Mouse (Mus musculus) splenic B cell, adult 2 months (primary cell): ENCODE measurements at regions not wholly inside any gene's neighbourhood (a gene's known extent, or its start where the extent isn't known, plus 50 kb on each side); places are given as distances from the start of the nearest gene placed in this dataset.

Experiments used
- DNase-seq: peaks from one replicate; pipeline ENCODE4 v3.0.0-alpha.2; 2011; ENCODE audit warnings: low read depth, low spot score
- H3K27me3 ChIP-seq: 2 replicates; pipeline ENCODE4 v1.6.1; 2012; ENCODE audit warnings: mild to moderate bottlenecking, low read length, moderate library complexity, mixed read lengths; ENCODE audit not compliant: control insufficient read depth, poor library complexity, insufficient read depth, severe bottlenecking
- H3K36me3 ChIP-seq: 2 replicates; pipeline ENCODE4 v1.6.1; 2012; ENCODE audit warnings: mild to moderate bottlenecking, low read length, moderate library complexity, mixed read lengths; ENCODE audit not compliant: control insufficient read depth, poor library complexity, insufficient read depth, severe bottlenecking

GRCm38 (mm10) chr3:143594676-143595075 lies 610.3 kb downstream of the Lmo4 start:
- no peaks in the 10 kb centered on the region for H3K36me3 ChIP-seq
- H3K27me3 ChIP-seq = no peaks in the 10 kb centered on the region
- DNase-seq = no peak

- DNase-seq = no peak
- Histone ChIP-seq H3K36me3 (no peaks in the 10 kb centered on the region), H3K27me3 (no peaks in the 10 kb centered on the region)
These were observed 618.4 kb downstream of the Lmo4 start for GRCm38 (mm10) chr3:143586653-143587052.

- DNase-seq = no peak
- Histone ChIP-seq H3K27me3 (no peaks in the 10 kb centered on the region), H3K36me3 (no peaks in the 10 kb centered on the region)
These were observed 620.1 kb downstream of the Lmo4 start for GRCm38 (mm10) chr3:143584692-143585603.

- DNase-seq = no peak
- Histone ChIP-seq H3K27me3 (no peaks in the 10 kb centered on the region), H3K36me3 (no peaks in the 10 kb centered on the region)
These were observed 628.5 kb downstream of the Lmo4 start for GRCm38 (mm10) chr3:143576338-143577007.

- H3K27me3 ChIP-seq = no peaks in the 10 kb centered on the region
- no peak for DNase-seq
- no peaks in the 10 kb centered on the region for H3K36me3 ChIP-seq
These were observed 629.3 kb downstream of the Lmo4 start for GRCm38 (mm10) chr3:143575737-143576136.

- Histone ChIP-seq H3K27me3 (no peaks in the 10 kb centered on the region), H3K36me3 (no peaks in the 10 kb centered on the region)
- DNase-seq = no peak
These were observed 630.8 kb downstream of the Lmo4 start for GRCm38 (mm10) chr3:143574035-143574864.

GRCm38 (mm10) chr3:143569930-143570329 lies 635.1 kb downstream of the Lmo4 start:
- DNase-seq = no peak
- Histone ChIP-seq H3K27me3 (no peaks in the 10 kb centered on the region), H3K36me3 (no peaks in the 10 kb centered on the region)

- no peaks in the 10 kb centered on the region for H3K36me3 ChIP-seq
- no peak for DNase-seq
- no peaks in the 10 kb centered on the region for H3K27me3 ChIP-seq
These were observed 640.0 kb downstream of the Lmo4 start for GRCm38 (mm10) chr3:143565067-143565466.

- Histone ChIP-seq H3K36me3 (no peaks in the 10 kb centered on the region), H3K27me3 (peaks cover 2% of the 10 kb centered on the region; the same call in 1 of the 2 replicates)
- DNase-seq = no peak
These were observed 661.0 kb upstream of the Pkn2 start for GRCm38 (mm10) chr3:143542811-143543210.

- Histone ChIP-seq H3K36me3 (no peaks in the 10 kb centered on the region), H3K27me3 (no peaks in the 10 kb centered on the region)
- no peak for DNase-seq
These were observed 646.2 kb upstream of the Pkn2 start for GRCm38 (mm10) chr3:143527982-143528381.

GRCm38 (mm10) chr3:143527274-143527673 lies 645.5 kb upstream of the Pkn2 start:
- no peaks in the 10 kb centered on the region for H3K27me3 ChIP-seq
- no peaks in the 10 kb centered on the region for H3K36me3 ChIP-seq
- DNase-seq = no peak

GRCm38 (mm10) chr3:143512517-143513249 lies 630.9 kb upstream of the Pkn2 start:
- Histone ChIP-seq H3K36me3 (no peaks in the 10 kb centered on the region), H3K27me3 (no peaks in the 10 kb centered on the region)
- no peak for DNase-seq

- no peaks in the 10 kb centered on the region for H3K27me3 ChIP-seq
- DNase-seq = no peak
These were observed 627.7 kb upstream of the Pkn2 start for GRCm38 (mm10) chr3:143509531-143509930.

GRCm38 (mm10) chr3:143508280-143508679 lies 626.5 kb upstream of the Pkn2 start:
- DNase-seq = peak; percentile 50
- no peaks in the 10 kb centered on the region for H3K27me3 ChIP-seq
- no peaks in the 10 kb centered on the region for H3K36me3 ChIP-seq

More at GRCm38 (mm10) chr3:143509531-143509930, 627.7 kb upstream of the Pkn2 start:
- no peaks in the 10 kb centered on the region for H3K36me3 ChIP-seq
